Comparison of ENCODE assay signal across 8 mouse cellular contexts in the genomic region with DNA sequence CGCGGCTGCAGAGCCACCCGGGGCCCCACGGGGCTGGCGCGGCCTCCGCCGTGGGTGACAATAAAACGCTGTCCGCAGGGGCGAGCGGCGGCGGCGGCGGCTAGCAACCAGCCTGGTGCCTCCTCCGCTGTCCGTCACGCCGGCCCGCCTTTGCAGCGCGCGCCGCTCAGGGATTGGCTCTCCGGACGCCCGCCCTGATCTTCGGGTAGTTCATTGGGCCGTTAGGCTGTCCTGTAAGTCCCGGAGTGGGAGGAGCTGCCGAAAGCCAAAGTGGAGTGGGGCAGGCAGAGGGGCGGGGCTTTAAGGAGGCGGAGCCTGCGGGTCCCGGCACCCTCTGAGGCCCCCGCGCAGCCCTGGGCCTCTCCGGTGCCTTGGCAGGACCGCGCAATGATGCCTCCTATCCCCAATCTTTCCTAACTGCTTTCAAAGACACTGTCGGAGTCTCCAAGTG. TPM values are rescaled to one million over a fixed set of nuclear protein-coding genes. Genes with fewer than 3 reads are reported as not detected.
DNase-seq lines count a peak whose midpoint lies in the region; ATAC-seq lines count a peak whose summit lies in the region.

A gene (minus strand): TSS at position 126 of the 451 bp plus-strand sequence.

- whole genome bisulfite sequencing in hindbrain, embryonic 12.5 days: 1% methylated on average over 42 of the region's 42 CpGs

- peak within 1 kb of the TSS; percentile 87 for H3K4me2 ChIP-seq in hindbrain, embryonic 12.5 days (replicated peaks)

- H3K9ac ChIP-seq in hindbrain, embryonic 12.5 days: peak within 1 kb of the TSS; percentile 97

- no peaks in the 10 kb centered on the region for H3K9me3 ChIP-seq in hindbrain, embryonic 12.5 days (replicated peaks)

- H3K4me1 ChIP-seq in hindbrain, embryonic 12.5 days: peaks cover 18% of the 10 kb centered on the region

- DNase-seq in NIH3T3 (ENCODE audit: low read depth): peak; percentile 99
- DNase-seq in cerebellum, postnatal 10 days: peak; percentile 98 to 99
- DNase-seq in frontal cortex, postnatal 10 days (ENCODE audit: low spot score in 2 of 2): peak; percentile 95 to 98
- DNase-seq in layer of hippocampus, postnatal 14 days (ENCODE audit: low spot score in 2 of 2): peak; percentile 95 to 98
- DNase-seq in lung, postnatal 14 days: peak; percentile 98
- DNase-seq in retina, adult 2 months (ENCODE audit: low read depth, low spot score): peak; percentile 89
- peak; percentile 98 to 99 for DNase-seq in thymus, postnatal 36 days

- H3K36me3 ChIP-seq in hindbrain, embryonic 12.5 days: peaks cover 29% of the 10 kb centered on the region

- no peaks in the 10 kb centered on the region for H3K27me3 ChIP-seq in hindbrain, embryonic 12.5 days

- H3K27ac ChIP-seq in hindbrain, embryonic 12.5 days: peak within 1 kb of the TSS; percentile 87

- peak within 1 kb of the TSS; percentile 98 for H3K4me3 ChIP-seq in hindbrain, embryonic 12.5 days

- peak; percentile 98 for ATAC-seq in hindbrain, embryonic 12.5 days (ENCODE audit: low FRiP score)

RNA-seq across cellular contexts. Expression of the gene that starts here (rescaled TPM):
- 39.5 and 47.3 TPM in 2 replicates for polyA plus RNA-seq in hindbrain, embryonic 12.5 days (2016; fragmentation: Nextera tagmentation; extraction: Ambion mirVana)
- 10 to 100 TPM; 43.9 to 44.9 TPM for total RNA-seq in layer of hippocampus, postnatal 14 days (2021)

Comparison
In these comparisons a context has a peak if more than half of its experiments do, and no peak if none do; other contexts are left out.
1. Peak in every context shown above with its lines: DNase-seq, ATAC-seq, H3K4me3 ChIP-seq and H3K27ac ChIP-seq.